Mouse (Mus musculus): Measurements from ENCODE around the gene Wnt5b.

The Wnt5b gene

GRCm38 (mm10) chr6:119521931-119522391 is 22.2 kb downstream of the Wnt5b start:
- no peak for DNase-seq (ENCODE audit: low spot score)

- no peak for DNase-seq (ENCODE audit: low spot score)
These were observed 22.7 kb downstream of the Wnt5b start for GRCm38 (mm10) chr6:119521482-119521900.

- no peak for DNase-seq (ENCODE audit: low spot score)
These were observed 23.4 kb downstream of the Wnt5b start for GRCm38 (mm10) chr6:119520731-119521130.

GRCm38 (mm10) chr6:119514085-119514484 is 30.1 kb downstream of the Wnt5b start:
- no peak for DNase-seq (ENCODE audit: low spot score)

GRCm38 (mm10) chr6:119513452-119513851 is 30.7 kb downstream of the Wnt5b start:
- no peak for DNase-seq (ENCODE audit: low spot score)

- no peak for DNase-seq (ENCODE audit: low spot score)
These were observed 31.4 kb downstream of the Wnt5b start for GRCm38 (mm10) chr6:119512701-119513100.

- DNase-seq (ENCODE audit: low spot score) = no peak
These were observed 34.6 kb downstream of the Wnt5b start for GRCm38 (mm10) chr6:119509437-119510037.

GRCm38 (mm10) chr6:119508634-119509375 is 35.3 kb downstream of the Wnt5b start:
- no peak for DNase-seq (ENCODE audit: low spot score)

GRCm38 (mm10) chr6:119508221-119508620 is 35.9 kb downstream of the Wnt5b start:
- no peak for DNase-seq (ENCODE audit: low spot score)

- DNase-seq (ENCODE audit: low spot score) = no peak
These were observed 38.5 kb downstream of the Wnt5b start for GRCm38 (mm10) chr6:119505525-119506225.

GRCm38 (mm10) chr6:119504756-119505155 is 39.4 kb downstream of the Wnt5b start:
- DNase-seq (ENCODE audit: low spot score) = no peak

- no peak for DNase-seq (ENCODE audit: low spot score)
These were observed 42.1 kb downstream of the Wnt5b start for GRCm38 (mm10) chr6:119502031-119502430.

- DNase-seq (ENCODE audit: low spot score) = no peak
These were observed 44.1 kb downstream of the Wnt5b start for GRCm38 (mm10) chr6:119500086-119500485.

- DNase-seq (ENCODE audit: low spot score) = peak; percentile 63
These were observed 44.9 kb downstream of the Wnt5b start for GRCm38 (mm10) chr6:119499271-119499670.

GRCm38 (mm10) chr6:119492630-119493014 is 51.5 kb downstream of the Wnt5b start:
- no peak for DNase-seq (ENCODE audit: low spot score)

- no peak for DNase-seq (ENCODE audit: low spot score)
These were observed 52.0 kb downstream of the Wnt5b start for GRCm38 (mm10) chr6:119491997-119492629.

- DNase-seq (ENCODE audit: low spot score) = no peak
These were observed 53.1 kb downstream of the Wnt5b start for GRCm38 (mm10) chr6:119491006-119491405.

- no peak for DNase-seq (ENCODE audit: low spot score)
These were observed 53.6 kb downstream of the Wnt5b start for GRCm38 (mm10) chr6:119490549-119490948.

- DNase-seq (ENCODE audit: low spot score) = no peak
These were observed 54.4 kb downstream of the Wnt5b start for GRCm38 (mm10) chr6:119489765-119490164.

- no peak for DNase-seq (ENCODE audit: low spot score)
These were observed 56.5 kb downstream of the Wnt5b start for GRCm38 (mm10) chr6:119487619-119488018.

- no peak for DNase-seq (ENCODE audit: low spot score)
These were observed 57.1 kb downstream of the Wnt5b start for GRCm38 (mm10) chr6:119487085-119487458.

GRCm38 (mm10) chr6:119486381-119487084 is 57.6 kb downstream of the Wnt5b start:
- DNase-seq (ENCODE audit: low spot score) = no peak
